Mouse (Mus musculus) forebrain, embryonic 10.5 days (tissue): ENCODE measurements around the gene Hist2h2aa2. TPM values are rescaled to one million over a fixed set of nuclear protein-coding genes. Genes with fewer than 3 reads are reported as not detected.
"Not testable (repeated sequence)": the region's sequence is repeated elsewhere in the genome, so short reads cannot be mapped to it uniquely, and the experiment has no call there.

ENCODE experiments used
- DNase-seq: peaks from one replicate; pipeline ENCODE4 v3.0.0-alpha.2; 2017; ENCODE audit warnings: low spot score; ENCODE audit errors: extremely low spot score
- H3K27ac ChIP-seq: fragments of 300-500 bp; sonication (generic); 2 replicates; pipeline ENCODE4 v1.5.1; 2016; ENCODE audit warnings: mild to moderate bottlenecking
- H3K27me3 ChIP-seq: fragments of 300-500 bp; sonication (generic); 2 replicates; pipeline ENCODE4 v1.6.1; 2016; ENCODE audit warnings: mild to moderate bottlenecking; ENCODE audit not compliant: poor library complexity, severe bottlenecking
- H3K36me3 ChIP-seq: fragments of 300-500 bp; sonication (generic); replicated peaks from 2 replicates; pipeline ENCODE4 v1.6.1; 2016; ENCODE audit warnings: mild to moderate bottlenecking, moderate library complexity
- H3K4me1 ChIP-seq: fragments of 300-500 bp; sonication (generic); 2 replicates; pipeline ENCODE4 v1.6.1; 2016
- H3K4me3 ChIP-seq: fragments of 300-500 bp; sonication (generic); 2 replicates; pipeline ENCODE4 v1.5.1; 2016; ENCODE audit warnings: mild to moderate bottlenecking, moderate library complexity
- H3K9me3 ChIP-seq: fragments of 300-500 bp; sonication (generic); 2 replicates; pipeline ENCODE4 v1.6.1; 2016; ENCODE audit warnings: mild to moderate bottlenecking, moderate library complexity
- WGBS: fragments of 180-500 bp; shearing (Covaris S2); methylation state at CpG from one replicate; pipeline ENCODE4 v1.1.7; 2016; 5-methylcytosine and 5-hydroxymethylcytosine counted together
- polyA plus RNA-seq: library from polyadenylated mRNA; unstranded; fragments of >200 nt; fragmentation: Nextera tagmentation; extraction: Ambion mirVana; gene quantifications from 2 replicates; pipeline ENCODE4 v1.2.1, GENCODE M21; 2016

The Hist2h2aa2 gene
- polyA plus RNA-seq, 1 experiment from 2014 or later: 34.4 TPM

DNA sequence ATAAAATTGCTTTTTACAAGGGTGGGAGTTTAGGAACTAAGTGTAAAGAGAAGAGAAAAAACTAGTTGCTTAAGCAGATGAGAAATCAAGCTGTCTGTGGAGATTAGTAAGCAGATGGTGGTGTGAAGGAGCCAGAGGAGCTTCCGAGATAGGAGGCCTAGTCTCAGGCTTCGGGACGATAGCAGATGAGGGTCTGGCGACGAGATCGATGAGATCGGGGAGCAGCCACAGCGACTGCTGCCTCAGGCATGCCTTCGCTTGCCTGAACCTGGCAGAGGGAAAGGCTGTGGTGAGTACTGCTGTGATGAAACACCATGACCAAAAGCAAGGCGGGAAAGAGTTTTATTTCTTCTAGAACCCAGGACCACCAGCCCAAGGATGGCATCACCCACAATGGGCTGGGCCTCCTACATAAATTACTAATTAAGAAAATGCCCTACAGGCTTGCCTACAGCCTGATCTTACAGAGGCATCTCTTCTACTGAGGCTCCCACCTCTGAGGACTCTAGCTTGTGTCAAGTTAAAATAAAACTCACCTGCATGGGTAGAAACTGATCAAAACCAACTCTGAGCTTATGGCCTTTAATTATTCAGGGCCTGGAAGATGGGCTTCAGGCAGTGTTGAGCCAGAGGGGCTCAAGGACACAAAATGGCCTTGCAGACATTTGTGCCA lies 14.7 kb upstream of the Hist2h2aa2 start:
- Histone ChIP-seq H3K4me3 (no peak overlapping the region), H3K9me3 (no peaks in the 10 kb centered on the region), H3K4me1 (peaks cover 22% of the 10 kb centered on the region), H3K36me3 (no peaks in the 10 kb centered on the region), H3K27me3 (no peaks in the 10 kb centered on the region), H3K27ac (peak overlapping the region; percentile 54)
- WGBS: 54% methylated on average over 10 of the region's 10 CpGs
- DNase-seq: no peak

DNA sequence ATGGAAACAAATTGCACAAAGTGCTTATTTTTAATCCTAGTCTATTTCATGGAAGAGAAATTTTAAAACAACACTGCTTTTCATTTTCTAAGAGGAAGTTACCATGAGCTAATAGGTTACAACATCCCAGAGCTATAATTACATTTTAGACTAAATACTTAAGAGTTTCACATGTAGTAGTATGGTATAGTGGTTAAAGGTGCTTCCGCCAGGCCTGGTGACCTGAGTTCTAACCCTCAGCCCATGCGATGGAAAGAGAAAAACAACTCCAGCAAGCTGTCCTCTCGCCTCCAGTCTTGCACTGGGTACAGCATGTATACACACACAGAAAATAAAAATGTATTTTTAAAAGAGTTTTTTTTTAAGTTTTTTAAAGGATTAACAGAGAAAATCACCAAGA lies 11.7 kb upstream of the Hist2h2aa2 start:
- Histone ChIP-seq H3K9me3 (no peaks in the 10 kb centered on the region), H3K4me3 (no peak overlapping the region), H3K27ac (no peak overlapping the region), H3K4me1 (peaks cover 47% of the 10 kb centered on the region), H3K27me3 (no peaks in the 10 kb centered on the region), H3K36me3 (no peaks in the 10 kb centered on the region)
- 91% methylated on average over 3 of the region's 3 CpGs for WGBS
- DNase-seq: no peak

DNA sequence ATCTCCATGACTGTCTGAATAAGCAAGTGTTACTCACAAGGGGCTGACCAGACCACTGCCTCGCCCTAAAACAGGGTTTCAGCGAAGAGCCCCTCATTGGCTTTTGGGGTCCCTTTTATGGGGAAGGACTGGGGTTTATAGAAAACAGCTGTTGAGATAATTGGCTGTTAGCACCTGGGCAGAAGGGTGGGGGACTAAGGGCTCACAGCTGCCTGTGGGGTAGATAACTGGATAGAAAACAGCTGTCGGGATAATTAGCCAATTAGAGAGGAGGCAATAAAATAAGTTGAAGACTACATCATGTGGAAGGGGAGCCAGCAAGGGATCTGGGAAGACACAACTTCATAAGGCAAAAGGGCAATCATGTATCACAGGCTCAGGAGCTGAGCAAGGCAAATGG lies 10.8 kb upstream of the Hist2h2aa2 start:
- H3K9me3 ChIP-seq: no peaks in the 10 kb centered on the region
- H3K4me3 ChIP-seq: no peak overlapping the region
- H3K36me3 ChIP-seq: no peaks in the 10 kb centered on the region
- no peaks in the 10 kb centered on the region for H3K27me3 ChIP-seq
- DNase-seq: no peak
- WGBS: 73% methylated on average over 3 of the region's 3 CpGs
- peaks cover 47% of the 10 kb centered on the region for H3K4me1 ChIP-seq
- peak overlapping the region; percentile 71 for H3K27ac ChIP-seq

DNA sequence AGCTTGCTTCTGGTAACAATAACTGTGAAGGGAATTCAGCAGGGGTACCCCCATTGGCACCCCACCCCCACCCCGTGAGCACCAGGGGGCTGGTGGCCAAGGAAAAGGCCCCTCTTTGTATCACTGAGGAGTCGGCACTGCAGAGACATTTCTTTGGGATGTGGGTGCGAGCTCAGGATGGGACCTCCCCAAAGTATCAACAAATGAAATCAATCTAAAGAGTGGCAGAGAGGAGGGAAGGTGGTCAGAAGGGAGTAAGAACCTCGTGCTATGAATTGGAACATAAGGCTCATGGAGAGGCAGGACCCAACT lies 8.9 kb upstream of the Hist2h2aa2 start:
- Histone ChIP-seq H3K9me3 (no peaks in the 10 kb centered on the region), H3K27me3 (no peaks in the 10 kb centered on the region), H3K27ac (peak overlapping the region; percentile 91), H3K36me3 (no peaks in the 10 kb centered on the region), H3K4me3 (peak overlapping the region; percentile 57), H3K4me1 (peaks cover 48% of the 10 kb centered on the region)
- 59% methylated on average over 4 of the region's 4 CpGs for WGBS
- DNase-seq: no peak

DNA sequence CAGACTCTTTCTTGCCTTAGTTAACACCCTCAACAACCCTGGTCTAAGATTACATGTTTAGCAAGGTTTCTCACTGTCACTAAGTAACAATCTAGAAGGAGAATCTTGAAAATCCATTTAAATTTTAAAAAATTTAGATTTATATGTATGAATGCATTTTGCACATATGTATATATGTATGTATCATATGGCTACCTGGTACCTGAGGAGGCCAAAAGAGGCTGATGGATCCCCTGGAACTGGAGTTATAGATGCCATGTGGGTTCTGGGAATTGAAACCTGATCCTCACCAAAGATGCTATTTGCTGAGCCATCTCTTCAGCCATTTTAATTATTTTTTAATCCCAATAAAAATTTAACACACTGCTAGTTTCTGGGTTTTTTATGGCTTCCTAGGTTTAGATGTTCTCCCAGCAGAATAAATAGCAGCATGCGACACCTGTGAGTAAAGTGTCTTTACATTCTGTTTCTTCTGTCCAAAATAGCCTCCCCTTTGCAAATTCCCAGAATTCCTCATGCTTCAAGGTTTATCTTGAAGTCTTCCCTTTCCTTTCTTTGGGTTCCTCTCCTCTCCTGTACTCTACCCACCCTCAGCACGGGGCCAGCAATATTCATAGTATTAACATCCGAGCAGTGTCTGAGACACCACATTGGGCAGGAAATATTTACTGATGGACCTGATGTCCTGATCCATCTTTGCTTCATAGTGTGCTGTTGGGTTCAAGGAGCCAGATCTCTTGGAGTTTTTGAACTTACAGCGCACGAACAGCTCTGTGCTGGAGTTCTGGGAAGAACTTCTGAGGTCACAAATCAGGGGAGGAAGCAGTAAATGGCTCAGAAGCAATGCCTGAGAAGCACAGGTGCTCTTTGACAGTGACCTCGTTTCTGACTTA lies 8.3 kb upstream of the Hist2h2aa2 start:
- H3K36me3 ChIP-seq: no peaks in the 10 kb centered on the region
- 59% methylated on average over 6 of the region's 6 CpGs for WGBS
- H3K4me3 ChIP-seq: peak overlapping the region; percentile 57
- H3K9me3 ChIP-seq: no peaks in the 10 kb centered on the region
- H3K27me3 ChIP-seq: no peaks in the 10 kb centered on the region
- peak; percentile 34 for DNase-seq
- H3K27ac ChIP-seq: peak overlapping the region; percentile 91
- H3K4me1 ChIP-seq: peaks cover 54% of the 10 kb centered on the region

DNA sequence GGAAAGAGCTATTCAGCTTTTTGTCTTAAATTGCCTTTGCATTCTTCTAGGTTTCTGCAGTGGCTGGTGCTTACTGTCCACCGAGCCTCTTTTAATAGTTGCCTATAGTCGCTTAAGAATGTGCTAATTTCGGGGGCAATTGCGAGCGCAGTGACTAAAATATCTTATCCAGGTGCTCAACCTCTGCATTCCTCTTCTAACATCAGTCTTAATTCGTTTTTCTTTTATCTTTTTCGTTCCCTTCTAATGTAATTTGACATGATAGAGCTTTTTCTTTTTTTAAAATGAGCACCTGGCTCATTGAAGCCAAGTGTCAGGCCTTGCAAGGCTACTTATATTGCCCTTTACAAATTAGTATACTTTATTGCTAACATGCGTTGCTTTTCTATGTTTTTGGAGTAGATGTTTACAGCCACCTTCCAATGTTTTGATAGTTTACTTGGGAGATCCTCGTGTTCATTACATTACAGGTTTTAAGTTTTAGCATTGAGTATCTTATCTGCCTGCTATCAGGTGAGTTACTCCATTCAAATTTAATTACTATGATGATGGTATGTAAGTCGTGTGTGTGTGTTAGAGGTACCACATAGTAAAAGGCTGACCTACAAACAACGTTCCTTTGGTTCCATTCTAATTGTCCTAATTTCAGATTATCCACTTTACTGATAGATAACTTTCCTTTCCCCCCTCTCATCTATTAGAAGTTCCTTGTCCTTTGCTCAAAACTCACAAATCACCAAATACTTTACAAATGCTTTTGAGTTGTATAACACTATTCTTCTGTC lies 7.5 kb upstream of the Hist2h2aa2 start:
- H3K9me3 ChIP-seq: no peaks in the 10 kb centered on the region
- 2% methylated on average over 11 of the region's 11 CpGs for WGBS
- no peaks in the 10 kb centered on the region for H3K27me3 ChIP-seq
- H3K27ac ChIP-seq: peak overlapping the region; percentile 91
- H3K36me3 ChIP-seq: no peaks in the 10 kb centered on the region
- no peak for DNase-seq
- H3K4me1 ChIP-seq: peaks cover 61% of the 10 kb centered on the region
- H3K4me3 ChIP-seq: peak overlapping the region; percentile 57

DNA sequence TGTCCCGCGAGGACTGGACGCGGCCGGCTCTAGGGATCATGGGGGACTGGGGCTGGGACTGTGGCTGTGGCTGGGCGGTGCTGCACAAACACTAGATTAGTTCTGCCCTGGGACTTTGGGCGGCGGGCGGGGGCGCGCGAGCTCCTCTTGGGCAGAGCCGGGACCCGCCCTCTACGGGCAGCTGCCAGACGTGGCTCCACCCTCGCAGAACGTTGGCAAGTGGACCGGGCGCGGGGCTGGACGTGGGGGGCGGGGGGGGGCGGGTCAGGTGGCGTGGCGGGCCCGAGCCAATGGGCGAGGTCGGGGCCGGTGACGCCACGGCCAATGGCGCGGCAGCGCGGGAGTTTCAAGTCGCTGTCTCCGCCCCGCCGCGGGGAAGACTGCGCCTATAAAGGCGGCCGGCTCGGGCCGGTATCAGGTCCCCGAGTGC lies 6.4 kb upstream of the Hist2h2aa2 start, which contains the start of gene Hist2h3c1:
Gene Hist2h3c1, plus strand, starts transcription at position 259 of the 430 bp plus-strand sequence.
- DNase-seq, H3K9me3 ChIP-seq, H3K36me3 ChIP-seq, H3K27me3 ChIP-seq: not testable (repeated sequence)
- H3K4me1 ChIP-seq: peaks cover 64% of the 10 kb centered on the region
- WGBS: no CpG with 5 or more reads among the region's 47 CpGs
- H3K4me3 ChIP-seq: peak within 1 kb of the TSS; percentile 57
- peak within 1 kb of the TSS; percentile 91 for H3K27ac ChIP-seq

DNA sequence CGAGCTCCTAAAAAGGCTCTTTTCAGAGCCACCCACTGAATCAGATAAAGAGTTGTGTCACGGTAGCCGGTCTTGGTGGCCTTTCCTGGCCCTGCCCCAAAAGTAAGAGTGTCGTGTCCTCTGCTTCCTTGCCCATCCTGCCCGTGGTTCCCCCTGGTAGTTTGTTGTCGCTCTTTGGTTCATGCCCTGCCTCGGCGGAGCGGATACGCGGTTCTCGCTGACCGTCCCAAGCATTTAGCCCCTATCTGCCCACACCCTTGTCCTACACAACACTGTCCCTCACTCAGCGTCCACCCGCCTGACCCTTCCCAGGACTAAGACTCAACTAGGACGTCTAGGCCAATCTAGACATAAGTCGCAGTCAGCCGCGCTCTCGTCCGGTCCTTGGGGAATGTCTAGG lies 5.9 kb upstream of the Hist2h2aa2 start:
- peak overlapping the region; percentile 43 for H3K4me3 ChIP-seq
- H3K36me3 ChIP-seq, H3K9me3 ChIP-seq, H3K27me3 ChIP-seq, DNase-seq: not testable (repeated sequence)
- H3K27ac ChIP-seq: peak overlapping the region; percentile 82
- WGBS: 0% methylated on average over 11 of the region's 21 CpGs
- peaks cover 66% of the 10 kb centered on the region for H3K4me1 ChIP-seq

DNA sequence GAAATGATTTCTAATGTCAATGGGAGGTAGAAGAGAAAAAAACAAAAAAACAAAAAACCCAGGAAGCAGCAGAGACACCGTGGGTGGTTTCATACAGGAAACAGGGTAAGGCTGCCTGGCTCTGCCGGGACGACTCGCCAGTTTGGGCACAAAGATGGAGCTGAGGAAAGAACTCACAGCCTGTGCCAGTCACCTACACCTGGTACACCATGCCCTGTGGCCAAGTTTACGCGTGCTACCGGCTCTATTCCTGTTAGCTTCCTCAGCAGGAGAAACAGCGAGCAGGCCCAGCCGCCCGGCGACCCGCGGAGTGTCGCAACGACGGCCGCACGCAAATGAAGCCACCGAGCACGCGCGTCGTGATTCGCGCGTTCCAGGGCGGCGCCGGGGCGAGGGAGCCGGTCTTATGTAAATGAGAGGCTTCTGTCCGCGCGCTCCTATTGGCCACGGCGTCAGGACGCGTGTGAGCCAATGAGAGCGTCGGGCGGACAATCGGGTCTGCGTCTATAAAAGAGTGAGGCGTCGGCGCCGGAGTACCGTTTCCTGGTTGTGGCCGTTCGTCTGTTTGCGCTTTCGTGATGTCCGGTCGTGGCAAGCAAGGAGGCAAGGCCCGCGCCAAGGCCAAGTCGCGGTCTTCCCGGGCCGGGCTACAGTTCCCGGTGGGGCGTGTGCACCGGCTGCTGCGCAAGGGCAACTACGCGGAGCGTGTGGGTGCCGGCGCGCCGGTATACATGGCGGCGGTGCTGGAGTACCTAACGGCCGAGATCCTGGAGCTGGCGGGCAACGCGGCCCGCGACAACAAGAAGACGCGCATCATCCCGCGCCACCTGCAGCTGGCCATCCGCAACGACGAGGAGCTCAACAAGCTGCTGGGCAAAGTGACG lies 5.2 kb upstream of the Hist2h2aa2 start, which contains the start of gene Hist2h2aa1:
Gene Hist2h2aa1, plus strand, starts transcription at position 495 of the 884 bp plus-strand sequence.
- H3K27me3 ChIP-seq, H3K9me3 ChIP-seq, H3K36me3 ChIP-seq: not testable (repeated sequence)
- peak within 1 kb of the TSS; percentile 60 for H3K4me3 ChIP-seq
- peaks cover 65% of the 10 kb centered on the region for H3K4me1 ChIP-seq
- WGBS: under 1% methylated on average over 42 of the region's 88 CpGs
- H3K27ac ChIP-seq: peak within 1 kb of the TSS; percentile 99
- peak; percentile 82 for DNase-seq

DNA sequence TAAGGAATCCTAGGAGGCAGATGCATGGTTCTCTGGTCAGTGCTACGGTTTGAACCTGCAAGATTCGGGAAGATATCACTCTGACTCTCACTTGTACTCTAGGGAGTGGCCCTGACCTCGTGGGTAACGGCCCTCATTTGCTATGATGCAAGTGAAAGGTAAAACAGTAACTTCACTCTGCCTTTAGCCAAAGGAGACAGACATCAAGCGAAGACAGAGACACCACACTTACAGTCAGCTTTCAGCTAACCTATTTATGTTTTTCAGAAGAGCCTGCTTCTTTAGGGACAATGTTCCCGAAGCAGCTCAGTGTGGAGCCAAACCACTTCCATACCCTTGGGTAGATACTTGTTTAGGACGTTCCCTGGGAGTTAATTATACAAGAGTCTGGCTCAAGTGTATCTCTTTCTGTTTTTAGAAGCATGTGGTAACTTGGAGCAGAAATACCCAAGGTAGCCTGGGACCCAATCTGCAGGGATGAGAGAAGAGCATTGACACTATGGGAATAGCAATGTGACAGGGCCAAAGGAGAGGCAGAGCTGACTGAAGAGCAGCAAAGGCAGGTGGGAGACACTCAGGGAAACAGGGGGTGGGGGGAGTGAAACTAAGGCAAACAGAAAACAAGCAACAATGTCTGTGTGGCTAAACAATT lies 4.0 kb upstream of the Hist2h2aa2 start:
- H3K4me1 ChIP-seq: peaks cover 54% of the 10 kb centered on the region
- DNase-seq: no peak
- H3K4me3 ChIP-seq: peak overlapping the region; percentile 60; the same call in 1 of the 2 replicates
- H3K9me3 ChIP-seq: no peaks in the 10 kb centered on the region
- 84% methylated on average over 7 of the region's 7 CpGs for WGBS
- no peaks in the 10 kb centered on the region for H3K27me3 ChIP-seq
- no peaks in the 10 kb centered on the region for H3K36me3 ChIP-seq
- peak overlapping the region; percentile 99 for H3K27ac ChIP-seq

DNA sequence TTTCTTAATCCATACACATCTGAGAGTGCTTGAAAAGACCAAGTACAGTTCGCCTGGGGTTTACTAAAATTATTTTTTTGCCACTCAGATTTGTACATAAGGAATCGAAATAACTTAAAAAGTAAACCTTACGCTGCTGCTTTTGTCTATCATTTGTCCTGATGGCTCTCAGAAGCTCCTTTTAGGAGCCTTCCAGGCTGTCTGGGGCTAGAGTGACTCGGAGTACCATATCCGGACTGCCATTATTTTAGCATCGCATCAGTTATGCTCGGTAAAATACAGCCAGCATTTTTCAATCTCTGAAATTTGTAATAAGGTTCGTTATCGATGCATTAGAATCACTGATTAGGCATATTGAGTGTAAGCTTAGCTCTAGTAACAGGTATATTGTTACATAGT lies 722 bp upstream of the Hist2h2aa2 start:
- Histone ChIP-seq H3K9me3 (no peaks in the 10 kb centered on the region), H3K36me3 (no peaks in the 10 kb centered on the region), H3K27me3 (no peaks in the 10 kb centered on the region), H3K4me3 (peak overlapping the region; percentile 39), H3K4me1 (peaks cover 55% of the 10 kb centered on the region), H3K27ac (peak overlapping the region; percentile 99)
- 80% methylated on average over 9 of the region's 9 CpGs for WGBS
- no peak for DNase-seq
